Mouse (Mus musculus) gastrocnemius, postnatal 4 days (tissue): ENCODE data around the gene Ap3s2. TPM values are rescaled to one million over a fixed set of nuclear protein-coding genes. Genes with fewer than 3 reads are reported as not detected.
A peak's percentile ranks its signal among the peaks of the same experiment; 100 is the strongest.

Experiments
- DNase-seq, 2 experiments: peaks; one replicate each; pipeline ENCODE4 v3.0.0; 2021 to 2022; ENCODE audit warnings: low spot score in 2 of 2, mixed read lengths in 2 of 2
- long read RNA-seq, 2 experiments: library from polyadenylated mRNA; stranded (forward); transcript quantifications; one replicate each; pipeline ENCODE4 v2.0.0; 2021
- total RNA-seq, 2 experiments: library from RNA; stranded (reverse); gene quantifications; 2 replicates each; pipeline ENCODE4 v1.2.3; 2021

The Ap3s2 gene
- 10 to 100 TPM; 20.2 to 22.7 TPM for total RNA-seq
- long read RNA-seq, experiment 1, full-length matches to known transcripts: 39 of 44 reads
- long read RNA-seq, experiment 1, partial matches to known transcripts: 0 of 44 reads
- long read RNA-seq, experiment 1, other reads (novel, unspliced or antisense): 5 of 44 reads
- long read RNA-seq, experiment 2, full-length matches to known transcripts: 37 of 43 reads
- long read RNA-seq, experiment 2, partial matches to known transcripts: 0 of 43 reads
- long read RNA-seq, experiment 2, other reads (novel, unspliced or antisense): 6 of 43 reads

DNA sequence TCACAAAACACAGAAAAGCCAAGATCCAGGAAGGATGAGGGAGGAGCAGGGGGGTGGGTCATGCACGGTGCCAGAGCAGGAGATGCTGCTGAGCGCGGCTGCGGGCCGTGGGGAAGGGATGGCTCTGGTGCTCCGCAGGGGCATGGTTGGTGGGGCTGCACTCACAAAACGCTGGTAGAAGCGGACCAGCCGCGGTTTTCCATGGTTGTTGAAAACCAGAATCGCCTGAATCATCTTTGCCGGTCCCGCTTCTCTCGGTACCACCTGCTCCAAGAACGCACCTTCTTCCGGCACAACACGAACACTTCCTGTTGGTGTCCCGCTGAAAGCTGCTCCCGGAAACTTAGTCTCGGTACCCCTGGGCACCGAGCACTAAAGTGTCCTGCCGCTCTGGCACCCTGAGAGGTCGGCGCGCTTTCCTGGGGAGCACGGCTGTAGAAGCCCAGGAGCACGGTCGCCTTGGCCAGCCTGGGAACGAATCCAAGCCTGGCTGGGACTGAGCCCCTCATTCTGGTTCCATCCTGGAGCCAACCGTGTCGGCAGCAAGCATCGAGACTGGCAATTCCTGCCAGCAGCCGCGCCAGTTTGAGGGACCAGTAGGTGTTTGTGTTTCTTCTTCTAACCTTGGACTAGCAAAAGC is at the start of gene Ap3s2:
Gene Ap3s2 (minus strand): TSS at position 306 of the 640 bp plus-strand sequence.
- peak; percentile 72 to 85 for DNase-seq

DNA sequence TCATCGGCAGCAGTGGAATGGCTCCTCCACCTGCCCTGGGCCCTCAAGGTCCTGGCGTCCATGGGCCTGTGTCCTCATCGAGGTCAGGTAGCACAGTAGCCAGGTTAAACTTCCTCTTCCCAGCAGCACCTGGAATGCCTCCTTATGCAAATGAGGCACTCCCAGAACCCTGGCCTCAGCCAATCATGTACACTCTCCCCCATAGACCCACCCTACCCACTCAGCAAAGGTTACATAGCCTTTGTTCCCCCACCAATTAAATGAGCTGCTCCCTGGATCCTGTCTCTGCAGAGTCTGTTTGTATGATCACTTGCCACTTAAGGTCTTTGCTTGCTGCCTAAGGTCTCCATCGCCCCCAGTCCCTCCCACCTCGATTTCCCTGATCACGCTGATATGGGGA is 47.9 kb upstream of the Ap3s2 start:
- DNase-seq: no peak

DNA sequence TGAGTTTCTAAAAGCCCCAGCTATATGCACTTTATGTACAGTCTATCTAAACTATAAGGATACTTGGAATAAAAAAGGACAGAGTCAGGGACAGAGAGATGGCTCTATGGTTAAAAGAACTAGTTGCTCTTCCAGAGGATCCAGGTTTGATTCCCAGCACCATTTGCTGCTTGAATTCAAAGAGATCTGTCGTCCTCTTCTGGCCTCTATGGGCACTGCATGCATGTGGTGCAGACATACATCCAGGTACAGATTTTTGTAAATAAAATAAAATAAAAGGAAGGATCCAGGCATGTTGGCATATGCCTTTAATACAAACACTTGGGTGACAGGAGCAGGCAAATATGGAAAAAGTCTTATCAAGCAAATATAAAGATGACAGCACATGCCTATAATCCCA is 41.2 kb upstream of the Ap3s2 start:
- DNase-seq: no peak

DNA sequence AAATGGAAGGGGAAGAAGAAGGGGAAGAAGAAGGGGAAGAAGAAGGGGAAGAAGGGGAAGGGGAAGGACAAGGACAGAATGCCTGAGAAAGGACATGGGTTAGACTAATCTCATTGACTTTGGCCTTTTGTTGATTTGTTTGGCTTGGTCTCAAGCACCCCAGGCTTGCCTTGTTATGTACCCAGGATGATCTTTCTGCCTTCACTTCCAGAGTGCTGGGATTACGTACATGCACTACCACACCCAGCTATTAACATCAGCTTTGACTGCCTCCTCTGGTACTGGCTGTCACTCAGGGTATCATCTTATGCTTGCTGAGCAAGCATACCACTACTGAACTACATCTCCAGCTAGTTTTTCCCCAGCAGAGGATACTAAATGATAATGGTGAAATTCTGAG is 35.7 kb upstream of the Ap3s2 start:
- DNase-seq: no peak

DNA sequence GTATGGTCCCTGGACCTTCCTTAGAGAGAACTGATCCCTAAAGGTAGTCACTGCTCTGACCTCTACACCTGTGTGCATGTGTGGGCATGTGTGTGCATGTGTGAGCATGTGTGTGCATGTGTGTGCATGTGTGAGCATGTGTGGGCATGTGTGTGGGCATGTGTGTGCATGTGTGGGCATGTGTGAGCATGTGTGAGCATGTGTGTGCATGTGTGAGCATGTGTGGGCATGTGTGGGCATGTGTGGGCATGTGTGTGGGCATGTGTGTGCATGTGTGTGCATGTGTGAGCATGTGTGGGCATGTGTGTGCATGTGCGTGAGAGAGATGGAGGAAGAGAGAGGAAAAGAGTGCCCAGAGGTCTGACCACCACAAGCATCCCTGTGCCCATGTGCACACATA is 34.4 kb upstream of the Ap3s2 start:
- no peak for DNase-seq

DNA sequence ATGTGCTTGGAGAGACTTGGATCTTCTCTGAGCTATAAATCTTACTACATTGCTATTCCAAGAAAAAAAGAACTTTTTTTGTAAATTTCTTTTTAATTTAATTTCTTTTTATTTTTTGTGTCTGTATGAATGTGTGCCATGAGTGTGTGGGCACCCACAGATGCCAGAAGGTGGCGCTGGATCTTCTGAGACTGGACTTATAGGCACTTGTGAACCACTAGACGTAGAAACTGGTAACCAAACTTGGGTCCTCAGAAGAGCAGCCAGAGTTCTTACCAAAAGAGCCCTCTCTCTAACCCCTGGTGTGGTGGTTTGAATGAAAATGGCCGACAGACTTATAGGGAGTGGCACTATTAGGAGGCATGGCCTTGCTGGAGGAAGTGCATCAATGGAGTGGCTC is 30.6 kb upstream of the Ap3s2 start:
- no peak for DNase-seq

DNA sequence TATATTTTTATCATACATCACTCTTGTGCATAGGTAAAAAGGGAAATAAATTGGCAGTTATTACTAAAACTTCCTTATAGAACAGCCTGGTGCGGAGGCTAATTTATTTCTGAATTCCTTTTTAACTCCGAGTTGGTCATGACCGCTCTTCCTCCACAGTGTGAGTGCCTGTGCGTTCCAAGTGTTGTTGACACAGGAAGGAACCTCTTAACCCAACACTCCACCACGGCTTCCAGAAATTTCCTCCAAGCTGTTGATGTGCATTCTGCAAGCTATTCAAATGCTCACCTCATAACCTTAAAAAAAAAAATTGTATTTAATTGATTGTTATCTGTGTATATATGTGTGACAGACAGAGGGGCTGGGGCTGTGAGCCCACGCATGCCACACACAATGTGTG is 29.8 kb upstream of the Ap3s2 start:
- no peak for DNase-seq

DNA sequence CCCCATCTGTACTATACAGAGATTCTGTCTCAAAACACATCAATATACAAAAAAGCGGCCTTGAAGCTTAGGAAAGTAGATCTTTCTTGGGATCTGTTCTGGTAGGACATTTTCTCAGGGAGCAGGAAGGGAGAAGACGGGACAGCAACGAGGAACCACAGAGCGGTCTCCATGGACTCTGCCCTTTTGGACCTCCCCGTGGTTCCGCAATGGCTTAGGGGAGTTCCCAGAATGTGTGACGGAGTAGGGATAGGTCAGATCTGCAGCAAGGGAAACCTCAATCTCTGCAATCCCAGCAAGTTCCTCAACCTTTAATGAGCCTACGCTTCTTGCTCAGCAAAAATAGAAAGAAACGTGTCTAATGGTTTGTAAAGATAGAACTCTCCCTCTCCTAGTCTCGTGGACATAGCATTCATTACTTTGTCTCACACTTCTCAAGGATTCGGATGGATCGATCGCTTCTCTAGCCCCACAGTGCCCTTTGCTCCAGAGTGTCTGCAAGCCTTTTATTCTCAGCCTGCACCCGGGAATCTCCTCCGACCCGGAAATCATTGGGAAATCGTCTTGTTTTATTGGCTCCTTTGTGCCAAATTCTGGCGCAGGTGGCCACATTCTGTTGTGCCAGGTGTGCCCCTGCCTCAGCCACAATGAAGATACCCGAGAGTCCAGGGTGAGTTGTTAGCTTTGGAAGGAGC is 15.2 kb upstream of the Ap3s2 start:
- peak in 1 of 2 experiments; percentile 18 for DNase-seq

DNA sequence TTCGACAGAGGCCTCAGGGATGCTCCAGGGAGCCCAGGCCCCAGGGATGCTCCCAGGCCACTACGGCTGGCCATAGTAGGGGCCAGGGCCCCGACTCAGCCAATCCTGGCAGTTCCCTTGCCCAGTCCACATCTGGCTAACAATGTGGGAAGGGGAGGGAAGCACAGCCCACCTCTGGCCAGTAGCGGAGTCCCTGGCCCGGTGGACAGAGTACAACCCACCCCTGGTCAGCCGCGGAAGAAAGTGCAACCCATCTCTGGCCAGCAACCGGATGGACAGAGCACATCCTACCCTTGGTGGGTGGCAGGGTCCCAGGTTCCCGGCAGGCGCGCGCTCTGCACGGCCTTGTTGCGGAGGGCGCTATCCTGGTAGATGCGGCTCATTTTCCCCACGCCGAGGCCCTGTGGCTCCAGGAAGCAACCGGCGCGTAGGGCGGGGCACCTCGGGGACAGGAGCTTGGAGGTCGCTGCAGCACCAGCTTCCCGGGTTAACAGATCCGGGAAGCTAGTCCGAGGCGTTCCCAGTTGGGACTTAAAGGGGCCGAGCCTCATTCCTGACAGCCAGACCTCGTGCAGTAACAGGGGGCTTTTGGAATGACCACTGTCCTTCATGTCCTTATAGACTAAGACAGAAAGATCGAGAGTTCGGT is 14.5 kb upstream of the Ap3s2 start, which contains the start of gene Arpin:
Gene Arpin (minus strand): TSS at position 498 of the 649 bp plus-strand sequence.
- DNase-seq: peak; percentile 56 to 74

DNA sequence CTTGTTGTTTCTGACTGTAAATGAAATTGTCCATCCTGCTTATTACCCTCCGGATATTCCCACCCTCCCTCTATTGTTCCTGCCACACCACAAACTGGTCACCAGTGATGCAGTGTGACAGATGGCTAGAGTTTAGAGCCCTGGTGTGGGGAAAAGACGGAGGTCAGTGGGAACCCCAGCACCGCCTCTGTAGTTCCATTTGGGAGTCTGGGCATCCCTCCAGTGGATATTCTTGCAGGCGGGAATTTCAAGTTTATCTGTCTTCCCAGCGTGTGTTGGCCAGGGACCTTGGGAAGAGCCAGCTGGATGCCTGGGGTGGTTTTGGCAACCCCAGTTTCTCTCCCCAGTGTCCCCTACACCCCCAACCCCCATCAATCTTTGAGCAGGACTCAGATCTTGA is 14.0 kb upstream of the Ap3s2 start:
- DNase-seq: peak in 1 of 2 experiments; percentile 47

DNA sequence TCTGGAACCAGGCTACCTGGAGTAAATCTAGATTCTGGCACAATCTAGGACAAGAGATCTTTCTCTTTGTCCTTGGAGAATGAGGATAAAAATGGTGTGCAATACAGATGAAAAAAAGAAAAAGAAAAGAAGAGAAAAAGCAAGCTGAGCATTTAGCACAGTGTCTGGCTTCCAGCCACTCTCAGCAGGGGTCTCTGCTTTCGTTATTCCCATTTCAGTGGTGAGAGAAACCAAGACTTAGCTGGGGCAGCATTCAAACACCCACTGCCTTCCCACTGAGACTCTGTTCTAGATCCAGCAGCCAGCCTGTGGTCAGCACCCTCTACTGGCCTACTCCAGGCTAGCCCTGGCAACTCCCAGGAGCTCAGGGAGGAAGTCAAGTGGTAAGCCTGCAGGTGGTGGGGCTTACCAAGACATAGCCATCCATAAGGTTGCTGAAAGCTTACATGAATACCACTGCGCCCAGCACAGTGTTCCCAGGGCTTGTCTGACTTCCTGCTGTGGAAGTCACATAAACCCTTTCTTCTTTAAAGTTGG is 8.1 kb upstream of the Ap3s2 start:
- no peak for DNase-seq

DNA sequence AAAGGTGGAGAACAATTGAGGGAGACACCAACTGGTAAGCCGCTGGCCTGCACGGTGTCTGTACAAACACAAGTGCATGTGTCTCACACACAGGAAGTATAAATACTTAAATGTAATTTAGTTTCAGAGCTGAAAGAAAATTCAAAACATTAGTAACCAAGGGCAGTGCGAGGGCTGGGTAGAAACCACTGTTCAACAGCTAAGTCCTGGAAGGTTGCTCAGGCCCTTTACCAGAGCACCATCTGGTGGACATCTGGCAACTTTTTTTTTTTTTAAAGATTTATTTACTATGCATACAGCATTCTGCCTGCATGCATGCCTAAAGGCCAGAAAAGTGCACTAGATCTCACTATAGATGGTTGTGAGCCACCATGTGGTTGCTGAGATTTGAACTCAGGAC is 5.9 kb downstream of the Ap3s2 start:
- peak in 1 of 2 experiments; percentile 21 for DNase-seq

DNA sequence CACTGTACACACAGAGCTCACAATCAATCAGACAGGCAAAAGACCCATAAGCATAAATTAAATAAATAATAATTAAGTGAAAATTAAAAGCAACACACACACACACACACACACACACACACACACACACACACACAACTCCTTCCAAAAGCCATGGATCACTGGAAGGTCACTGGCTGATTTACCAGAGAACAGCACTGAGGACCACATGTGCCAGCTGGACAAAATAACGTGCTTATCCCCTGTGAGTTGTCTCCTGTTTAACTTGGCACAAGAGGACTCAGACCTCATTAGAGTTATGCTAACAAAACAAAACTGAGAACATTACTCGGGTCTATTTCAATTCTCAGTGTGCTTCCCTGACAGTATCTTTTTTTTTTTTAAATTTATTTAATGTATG is 13.1 kb downstream of the Ap3s2 start:
- no peak for DNase-seq

DNA sequence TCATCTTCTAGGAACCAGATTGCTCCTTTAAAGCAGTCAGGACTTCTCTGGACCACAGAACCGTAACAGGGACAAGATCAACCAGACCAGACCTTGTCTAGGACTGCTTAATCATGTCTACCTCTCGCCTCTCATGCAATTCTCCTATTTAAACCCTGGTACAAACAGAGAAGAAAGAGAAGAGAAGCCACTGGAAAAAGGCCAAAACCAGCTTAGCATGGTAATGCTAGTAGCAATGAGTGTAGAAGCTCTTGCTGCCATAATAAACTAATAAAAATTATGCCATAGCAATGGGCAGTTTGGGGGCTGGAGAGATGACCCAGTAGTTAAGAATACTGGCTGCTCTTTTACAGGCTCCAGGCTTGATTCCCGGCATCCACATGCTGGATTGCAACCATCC is 13.5 kb downstream of the Ap3s2 start:
- DNase-seq: no peak

DNA sequence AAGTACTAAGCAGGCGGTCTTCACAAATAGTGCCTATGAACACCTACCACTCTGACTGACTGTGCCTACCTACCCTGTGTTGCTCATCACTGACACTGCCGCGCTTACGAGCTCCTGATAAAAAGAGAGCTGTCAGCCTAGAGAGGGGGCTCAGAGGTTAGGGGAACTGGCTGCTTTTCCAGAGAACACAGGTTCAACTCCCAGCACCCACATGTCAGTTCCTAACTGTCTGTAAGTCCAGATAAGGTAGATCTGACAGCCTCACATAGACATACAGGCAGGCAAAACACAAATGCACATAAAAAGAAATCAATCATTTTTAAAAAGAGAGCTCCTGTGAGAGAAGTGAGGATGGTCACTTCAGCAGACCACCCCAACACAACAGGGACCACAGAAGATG is 15.3 kb downstream of the Ap3s2 start:
- no peak for DNase-seq

DNA sequence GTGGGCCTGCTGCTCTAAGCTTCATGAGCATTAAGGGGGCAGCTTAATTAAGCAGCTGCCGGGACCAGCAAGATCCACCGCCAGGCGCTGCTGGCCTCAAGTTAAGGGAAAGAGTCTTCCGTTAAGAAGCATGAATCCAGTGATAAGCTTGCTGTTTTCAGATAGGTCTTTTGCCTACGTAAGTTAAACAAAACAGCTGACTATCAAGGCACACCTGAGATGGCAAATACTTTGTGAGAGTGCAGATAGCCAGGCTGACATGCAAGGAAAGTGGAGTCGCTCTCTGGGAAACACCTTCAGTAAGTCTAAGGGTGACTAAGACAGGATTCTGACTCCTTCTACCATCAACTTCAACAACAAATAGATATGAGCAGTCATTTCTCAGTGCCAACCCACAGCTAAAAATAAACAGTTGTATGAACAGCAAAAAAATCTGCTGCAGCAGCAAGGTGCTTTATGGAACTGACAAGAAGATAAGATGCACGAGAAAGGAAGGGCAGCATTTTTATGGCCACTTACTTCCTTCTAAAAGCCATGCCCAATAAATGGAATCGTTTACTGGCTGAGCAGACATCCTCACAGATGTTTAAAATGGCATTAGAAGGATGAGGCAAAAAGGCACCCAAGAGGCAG is 17.2 kb downstream of the Ap3s2 start:
- no peak for DNase-seq

DNA sequence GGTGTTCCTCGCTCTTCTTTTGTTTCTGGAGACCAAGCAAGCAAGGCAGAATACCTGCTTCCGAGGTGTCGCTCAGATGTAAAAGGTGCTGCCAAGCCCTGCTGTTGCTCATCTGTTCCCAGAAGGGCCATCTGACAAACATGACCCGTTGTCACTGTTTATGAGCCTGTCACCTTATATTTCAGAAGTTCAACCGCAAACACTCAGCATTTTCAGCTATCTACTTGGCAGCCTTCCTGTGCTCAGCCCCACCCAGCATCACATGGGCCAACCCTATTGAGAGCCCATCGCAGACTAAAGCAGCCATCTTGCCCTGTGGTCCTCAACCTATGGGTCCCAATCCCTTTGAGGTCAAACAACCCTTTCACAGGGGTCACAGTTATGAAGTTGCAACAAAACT is 19.7 kb downstream of the Ap3s2 start:
- no peak for DNase-seq

DNA sequence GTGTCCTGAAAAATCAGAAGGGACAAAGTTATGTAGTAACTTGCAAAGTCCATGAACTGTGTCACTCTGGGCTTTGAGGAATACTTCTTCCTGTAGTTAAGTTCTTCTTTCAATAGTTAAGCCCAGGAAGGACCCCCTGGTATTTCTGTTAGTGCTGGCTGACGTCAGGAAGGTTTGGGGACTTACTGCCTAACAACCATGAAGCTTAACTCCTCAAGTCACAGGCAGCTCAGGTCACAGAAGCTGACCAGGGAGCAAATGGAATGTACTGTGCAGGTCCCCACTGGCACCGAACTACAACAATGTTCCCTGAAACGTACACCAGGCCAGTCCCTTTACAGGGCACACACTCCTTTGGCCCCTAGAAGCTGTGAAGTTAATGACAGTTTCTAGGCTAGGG is 25.2 kb downstream of the Ap3s2 start:
- no peak for DNase-seq

DNA sequence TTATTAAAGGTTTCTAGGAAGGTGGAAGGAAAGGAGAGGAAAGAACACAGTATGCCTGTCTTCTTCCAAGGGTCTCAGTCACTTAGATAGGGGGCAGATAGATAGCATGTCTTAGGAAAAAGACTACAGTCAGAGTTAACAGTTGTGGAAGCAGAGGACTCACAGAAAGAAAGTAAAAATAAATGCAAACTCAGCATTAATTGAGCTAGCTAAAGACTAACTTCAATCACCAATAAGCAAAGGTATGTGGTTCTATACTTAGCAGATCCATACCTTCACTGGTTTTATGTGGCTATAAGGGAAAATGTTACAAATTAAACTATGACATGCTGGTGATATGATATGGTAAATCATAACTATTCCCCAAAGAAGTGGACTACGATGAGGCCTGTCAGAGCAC is 25.7 kb downstream of the Ap3s2 start:
- DNase-seq: no peak

DNA sequence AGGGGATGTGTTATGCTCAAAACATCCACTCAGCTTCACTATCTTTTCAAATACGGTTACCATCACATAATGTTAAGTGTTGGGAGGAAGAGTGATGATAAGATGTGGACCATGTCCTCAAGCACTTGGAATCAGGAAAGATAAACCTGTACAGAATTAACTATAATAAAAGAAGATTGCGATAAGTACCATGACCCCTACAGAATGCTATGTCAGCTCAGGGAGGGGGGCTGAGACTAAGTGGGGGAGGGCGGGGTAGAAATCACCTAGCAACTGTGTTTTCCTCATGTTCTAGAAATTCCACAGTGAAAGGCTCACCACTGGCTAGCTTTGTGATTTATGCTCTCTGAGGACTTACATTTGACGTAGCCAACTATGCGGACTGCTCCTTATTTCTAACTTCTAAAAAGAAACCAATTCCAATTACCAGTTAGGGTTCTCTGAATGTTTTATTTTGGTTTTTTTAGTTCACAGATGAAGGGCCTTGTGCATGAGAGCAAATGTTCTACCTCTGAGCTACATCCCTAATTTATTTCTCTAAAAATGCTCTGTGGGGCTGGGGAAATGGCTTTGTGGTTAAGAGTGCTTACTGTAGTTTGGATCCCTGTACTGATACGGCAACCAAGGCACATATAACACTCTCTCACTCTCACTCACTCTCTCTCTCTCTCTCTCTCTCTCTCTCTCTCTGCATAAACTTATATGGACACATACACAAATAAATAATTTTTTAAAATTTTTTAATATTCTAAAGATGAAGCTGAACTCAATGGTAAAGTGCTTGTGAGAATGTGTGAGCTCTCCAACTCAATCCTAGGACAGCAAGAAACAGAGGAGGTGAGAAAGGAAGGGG is 27.6 kb downstream of the Ap3s2 start:
- no peak for DNase-seq
